Mouse (Mus musculus) gastrocnemius, postnatal 36 days (tissue): ENCODE results near the gene Gas2. TPM values are rescaled to one million over a fixed set of nuclear protein-coding genes. Genes with fewer than 3 reads are reported as not detected.
A peak's percentile ranks its signal among the peaks of the same experiment; 100 is the strongest.

Experiments used
- DNase-seq, 2 experiments: peaks; one replicate each; pipeline ENCODE4 v3.0.0; 2022
- intact Hi-C: fragments of 180-260 bp; cut with DNase I; formaldehyde crosslinking; loops from one replicate; pipeline ENCODE4 v1.15.1; 2025
- long read RNA-seq, 2 experiments: library from polyadenylated mRNA; stranded (forward); transcript quantifications; one replicate each; pipeline ENCODE4 v2.0.0; 2021
- total RNA-seq, 2 experiments: library from RNA; stranded (reverse); gene quantifications; 2 replicates each; pipeline ENCODE4 v1.2.3; 2021

Gas2 gene
- total RNA-seq: 1 to 10 TPM; 2.6 to 3.0 TPM
- long read RNA-seq, experiment 1, partial matches to known transcripts: 0 of 1 reads
- long read RNA-seq, experiment 1, other reads (novel, unspliced or antisense): 0 of 1 reads
- long read RNA-seq, experiment 2, partial matches to known transcripts: 0 of 1 reads
- long read RNA-seq, experiment 2, other reads (novel, unspliced or antisense): 1 of 1 reads

GRCm38 (mm10) chr7:51861250-51862096 is at the start of gene Gas2:
Gene Gas2 (plus strand): TSS chr7:51862015.
- peak; percentile 78 to 90 for DNase-seq
- intact Hi-C loops: no loop called here

DNA sequence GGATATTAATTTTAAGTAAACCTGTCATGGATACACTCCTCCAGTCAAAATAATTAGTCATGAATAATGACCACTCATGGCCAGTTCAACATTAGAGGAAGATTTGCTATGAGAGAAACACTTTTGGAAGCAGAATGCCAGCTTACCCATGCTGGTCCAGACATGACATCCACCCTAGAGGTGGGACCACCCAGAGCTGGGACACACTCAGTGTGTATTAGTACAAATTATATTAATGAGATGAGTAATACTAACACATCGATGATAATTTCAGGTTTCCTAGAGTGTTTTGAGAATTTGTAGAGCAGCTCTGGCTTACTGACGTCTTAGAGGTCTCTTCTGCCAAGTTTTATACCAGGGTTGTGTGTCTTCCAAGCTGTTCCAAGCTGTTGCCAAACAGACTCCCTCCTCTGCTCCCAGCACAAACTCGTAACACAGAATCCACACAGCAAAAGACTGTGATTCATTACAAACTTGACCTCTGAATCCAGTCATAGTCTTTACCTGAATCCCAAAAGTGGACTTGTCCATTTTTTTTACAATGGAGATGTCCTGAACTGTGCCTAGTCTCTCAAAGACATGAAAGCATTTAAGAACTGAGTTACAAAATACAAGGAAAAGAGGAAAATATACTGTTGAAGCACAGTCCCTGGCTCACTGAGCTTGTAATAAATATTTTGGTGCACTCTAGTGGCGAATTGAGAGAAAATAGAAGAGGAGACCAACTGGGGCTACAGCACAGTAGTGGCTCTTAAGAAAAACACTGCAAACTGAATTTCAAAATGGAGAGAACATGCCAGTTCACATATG is 46.1 kb upstream of the Gas2 start:
- intact Hi-C loops: no loop called here
- no peak for DNase-seq

- DNase-seq: no peak
- intact Hi-C loops: no loop called here
Measured at GRCm38 (mm10) chr7:51816283-51816839, 45.5 kb upstream of the Gas2 start.

- intact Hi-C loops: no loop called here
- DNase-seq: no peak
Measured at GRCm38 (mm10) chr7:51818251-51818974, 43.4 kb upstream of the Gas2 start.

- no peak for DNase-seq
- intact Hi-C loops: no loop called here
Measured at GRCm38 (mm10) chr7:51819891-51820290, 41.9 kb upstream of the Gas2 start.

DNA sequence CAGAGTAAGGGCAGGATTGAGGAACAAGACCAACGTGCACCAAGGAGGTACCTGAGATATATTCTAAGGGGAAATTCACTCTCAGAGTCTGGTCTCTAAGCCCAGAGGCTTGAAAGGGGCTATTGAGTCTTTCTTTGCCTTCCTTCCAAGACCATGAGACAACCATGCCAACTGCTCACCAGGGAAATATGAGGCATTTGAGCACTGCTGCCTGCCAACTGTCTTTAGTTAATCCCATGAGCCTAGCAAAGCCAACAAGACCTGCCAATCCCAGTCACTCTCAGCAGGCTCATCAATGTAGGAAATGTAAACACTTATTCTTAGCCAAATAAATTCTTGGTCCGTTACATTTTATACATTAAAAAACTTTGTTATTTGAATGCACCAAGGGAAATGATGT is 40.3 kb upstream of the Gas2 start:
- intact Hi-C loops: no loop called here
- DNase-seq: no peak

- intact Hi-C loops: no loop called here
- no peak for DNase-seq
Measured at GRCm38 (mm10) chr7:51823562-51824338, 38.1 kb upstream of the Gas2 start.

- DNase-seq: no peak
- intact Hi-C loops: no loop called here
Measured at GRCm38 (mm10) chr7:51831917-51832316, 29.9 kb upstream of the Gas2 start.

GRCm38 (mm10) chr7:51840515-51840914 is 21.3 kb upstream of the Gas2 start:
- DNase-seq: no peak
- intact Hi-C loops: no loop called here

- intact Hi-C loops: no loop called here
- no peak for DNase-seq
Measured at GRCm38 (mm10) chr7:51850877-51851276, 10.9 kb upstream of the Gas2 start.

DNA sequence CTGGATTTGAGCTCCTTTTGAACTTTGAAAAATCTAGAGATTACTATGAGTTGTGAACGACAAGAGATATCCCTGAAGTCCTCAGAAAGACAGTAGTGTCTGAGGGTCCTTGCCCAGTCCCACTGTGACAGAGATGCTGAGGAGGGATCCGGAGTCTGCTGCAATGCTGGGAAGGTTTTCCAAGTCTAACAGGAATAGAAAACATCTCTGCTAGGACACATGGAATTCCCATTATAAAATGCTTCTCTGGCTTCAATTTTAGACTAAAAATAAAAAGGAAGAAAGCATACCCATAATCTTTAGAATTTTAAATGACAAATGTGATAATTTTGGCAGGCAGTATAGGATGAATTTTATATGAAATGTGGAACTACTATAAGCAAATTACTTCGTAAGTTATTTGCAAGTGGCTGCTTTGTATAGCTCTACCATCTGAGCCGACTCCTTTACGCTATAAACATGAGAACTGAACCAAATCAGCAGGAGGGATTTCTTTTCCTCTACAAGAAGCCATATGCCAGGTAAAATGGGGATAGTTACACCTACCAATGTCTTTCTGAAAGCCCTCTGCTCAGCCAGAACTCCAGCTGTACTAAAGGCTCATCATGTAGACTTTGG is 9.8 kb upstream of the Gas2 start:
- no peak for DNase-seq
- intact Hi-C loops: no loop called here

- intact Hi-C loops: no loop called here
- DNase-seq: peak; percentile 95 to 99
Measured at GRCm38 (mm10) chr7:51862097-51862492, 280 bp downstream of the Gas2 start, which contains the start of gene Fancf. Gene Fancf (minus strand): TSS chr7:51862267.

DNA sequence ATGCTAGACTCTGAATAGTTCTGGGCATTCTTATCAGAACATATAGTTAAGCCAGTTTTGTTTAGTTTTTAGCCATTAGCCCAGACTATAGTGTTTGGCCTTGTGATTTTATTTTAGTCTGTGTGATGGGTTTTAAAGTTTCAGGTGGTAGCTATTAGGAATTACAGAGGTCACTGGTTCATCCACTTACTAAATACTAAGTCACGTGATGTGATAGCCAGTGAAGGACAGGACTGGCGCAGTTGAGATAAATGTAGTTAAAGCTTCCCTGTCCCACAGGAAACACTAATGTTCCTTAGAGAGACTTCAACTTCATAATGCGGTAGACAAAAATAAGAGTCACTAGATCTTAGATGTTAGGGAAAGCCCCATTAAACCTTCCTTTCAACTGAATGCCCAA is 1.0 kb downstream of the Gas2 start:
- intact Hi-C loops: no loop called here

DNA sequence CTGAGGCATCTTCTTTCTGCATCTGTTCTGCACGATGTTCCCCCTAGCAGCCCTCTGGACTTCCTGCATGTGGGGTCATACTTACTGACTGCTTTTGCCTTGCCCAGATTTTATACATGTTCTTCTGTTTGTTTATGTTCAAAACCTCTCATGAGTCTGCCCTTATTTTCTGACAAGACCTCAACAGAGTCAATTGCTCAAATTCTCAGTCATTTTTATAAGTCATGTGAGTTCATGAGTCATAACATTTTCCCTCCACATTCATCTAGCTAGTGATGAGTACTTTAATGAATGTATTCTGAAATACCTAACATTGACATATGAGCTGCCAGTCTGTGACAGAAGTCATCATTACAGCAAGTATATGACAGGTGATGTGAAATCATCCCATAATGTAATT is 3.5 kb downstream of the Gas2 start:
- DNase-seq: no peak
- intact Hi-C loops: no loop called here

More for the DNA sequence above, 1.0 kb downstream of the Gas2 start:
- DNase-seq: no peak

DNA sequence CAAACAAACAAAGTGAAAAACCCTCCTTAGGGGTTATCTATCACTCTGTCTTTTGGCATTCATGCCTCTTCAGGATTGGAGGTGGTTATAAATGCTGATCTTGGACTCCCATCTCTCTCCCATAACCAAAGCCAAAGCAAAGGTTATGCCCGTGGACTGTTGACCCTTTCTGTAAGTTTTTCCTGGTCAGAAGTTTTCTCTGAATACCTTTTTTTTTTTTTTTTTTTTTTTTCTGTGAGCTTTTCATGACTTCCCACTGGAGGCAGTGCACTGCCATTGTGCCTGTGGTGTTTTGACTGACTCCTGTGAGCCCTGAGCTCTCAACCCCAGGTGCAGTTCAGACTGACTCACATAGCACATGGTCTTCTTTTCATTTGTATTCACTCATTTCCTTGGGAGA is 6.2 kb downstream of the Gas2 start:
- DNase-seq: no peak
- intact Hi-C loops: no loop called here

DNA sequence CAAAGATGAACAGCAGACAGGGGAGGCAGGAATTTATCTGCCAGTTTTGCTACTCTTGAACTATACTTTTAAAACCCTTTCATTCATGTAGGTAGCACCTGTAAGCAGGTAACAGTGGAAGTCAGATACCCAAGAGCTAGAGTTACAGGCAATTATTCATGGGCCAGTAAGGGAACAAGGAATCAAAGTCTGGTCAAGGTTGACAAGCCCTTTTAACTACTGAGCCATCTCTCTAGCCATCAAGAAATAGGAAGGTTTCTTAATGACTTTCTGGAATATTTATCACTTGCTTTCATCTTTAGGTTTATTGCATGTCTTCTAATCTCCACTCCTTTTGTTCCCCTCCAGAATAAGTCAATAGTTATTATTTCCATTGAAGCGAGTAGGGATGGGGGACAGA is 10.2 kb downstream of the Gas2 start:
- intact Hi-C loops: no loop called here
- DNase-seq: no peak

DNA sequence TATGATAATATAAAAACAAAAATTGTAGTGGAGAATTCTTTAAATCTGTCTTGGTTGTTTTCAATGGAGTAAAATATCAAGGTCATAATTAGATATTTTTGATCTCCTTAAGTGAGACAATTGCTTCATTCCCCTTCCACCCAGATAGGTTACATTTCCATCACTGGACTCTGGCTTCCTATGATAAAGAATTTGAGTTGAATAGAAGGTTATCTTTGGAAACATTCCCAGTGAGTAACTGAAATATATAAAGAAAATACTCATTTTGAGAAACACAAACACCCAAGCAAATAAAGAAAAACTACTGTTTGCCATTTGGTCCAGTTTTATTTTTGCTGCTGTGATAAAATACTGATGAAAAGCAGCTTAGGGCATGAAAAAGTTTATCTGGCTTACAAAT is 10.8 kb downstream of the Gas2 start:
- DNase-seq: no peak
- intact Hi-C loops: no loop called here

GRCm38 (mm10) chr7:51876316-51876715 is 14.5 kb downstream of the Gas2 start:
- intact Hi-C loops: no loop called here
- no peak for DNase-seq

DNA sequence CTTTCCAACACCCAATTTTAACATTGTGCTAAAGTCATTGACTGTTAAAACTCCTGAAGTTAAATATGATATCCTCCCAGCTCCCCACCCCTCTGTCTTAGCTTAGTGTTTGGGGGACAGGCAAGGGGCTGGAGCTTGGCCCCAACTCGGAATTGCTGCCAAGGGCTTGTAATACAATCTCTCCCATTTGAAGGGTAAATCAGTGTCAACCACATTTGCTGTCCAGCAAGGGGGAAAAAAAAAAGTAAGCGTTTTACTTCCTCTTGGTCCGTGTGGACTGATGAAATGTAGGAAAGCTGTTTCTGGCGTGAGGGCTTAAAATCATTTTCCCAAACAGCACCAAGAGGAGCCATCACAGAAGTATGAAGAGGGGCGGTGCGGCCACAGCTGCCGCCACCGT is 16.9 kb downstream of the Gas2 start:
- intact Hi-C loops: no loop called here
- DNase-seq: no peak
